Mouse (Mus musculus) embryonic facial prominence, embryonic 11.5 days (tissue): ENCODE measurements around the gene Cdc42bpb. TPM values are rescaled to one million over a fixed set of nuclear protein-coding genes. Genes with fewer than 3 reads are reported as not detected.

Experiments used
- ATAC-seq: fragments of 200-750 bp; cut with Nextera tagmentation; replicated peaks from 2 replicates; pipeline ENCODE4 v1.8.0; 2017; ENCODE audit warnings: low read depth; ENCODE audit not compliant: insufficient number of reproducible peaks, low FRiP score, low TSS enrichment
- DNase-seq: peaks from one replicate; pipeline ENCODE4 v3.0.0-alpha.2; 2015; ENCODE audit warnings: low spot score
- H3K27ac ChIP-seq: fragments of 300-500 bp; sonication (generic); replicated peaks from 2 replicates; pipeline ENCODE4 v1.5.1; 2014; ENCODE audit warnings: mild to moderate bottlenecking, low read depth, low read length, control low read depth
- H3K27me3 ChIP-seq: fragments of 300-500 bp; sonication (generic); 2 replicates; pipeline ENCODE4 v1.6.1; 2014; ENCODE audit warnings: mild to moderate bottlenecking, low read length, moderate library complexity, mixed read lengths; ENCODE audit not compliant: control insufficient read depth, insufficient read depth
- H3K36me3 ChIP-seq: fragments of 300-500 bp; sonication (generic); replicated peaks from 2 replicates; pipeline ENCODE4 v1.6.1; 2014; ENCODE audit warnings: low read depth, mild to moderate bottlenecking, low read length, moderate library complexity, mixed read lengths; ENCODE audit not compliant: control insufficient read depth, insufficient read depth
- H3K4me1 ChIP-seq: fragments of 300-500 bp; sonication (generic); 2 replicates; pipeline ENCODE4 v1.6.1; 2014; ENCODE audit warnings: low read length, mixed read lengths; ENCODE audit not compliant: control insufficient read depth, insufficient read depth
- H3K4me2 ChIP-seq: fragments of 300-500 bp; sonication (generic); 2 replicates; pipeline ENCODE4 v1.6.1; 2014; ENCODE audit warnings: low read depth, mild to moderate bottlenecking, control low read depth, low read length, moderate library complexity
- H3K4me3 ChIP-seq: fragments of 300-500 bp; sonication (generic); 2 replicates; pipeline ENCODE4 v1.5.1; 2014; ENCODE audit warnings: low read depth, low read length, control low read depth
- H3K9ac ChIP-seq: fragments of 300-500 bp; sonication (generic); replicated peaks from 2 replicates; pipeline ENCODE4 v1.6.1; 2014; ENCODE audit warnings: mild to moderate bottlenecking, control low read depth, low read length
- H3K9me3 ChIP-seq: fragments of 300-500 bp; sonication (generic); replicated peaks from 2 replicates; pipeline ENCODE4 v1.6.1; 2016; ENCODE audit warnings: mild to moderate bottlenecking, low read length, inconsistent platforms, mixed read lengths; ENCODE audit not compliant: control insufficient read depth
- WGBS: fragments of 180-500 bp; shearing (Covaris S2); extraction: QIAGEN DNeasy Blood & Tissue Kit; methylation state at CpG from one replicate; pipeline ENCODE4 v1.1.7; 2014; 5-methylcytosine and 5-hydroxymethylcytosine counted together
- polyA plus RNA-seq: library from polyadenylated mRNA; unstranded; fragments of >200 nt; fragmentation: Nextera tagmentation; extraction: Ambion mirVana; gene quantifications from 2 replicates; pipeline ENCODE4 v1.2.1, GENCODE M21; 2014

Cdc42bpb gene
- polyA plus RNA-seq, 1 experiment from 2014 or later = 19.9 TPM

- Histone ChIP-seq H3K9me3 (no peaks in the 10 kb centered on the region), H3K36me3 (peaks cover 54% of the 10 kb centered on the region)
- no peak for ATAC-seq
Observed at GRCm38 (mm10) chr12:111317694-111318093, 59.8 kb downstream of the Cdc42bpb start.

DNA sequence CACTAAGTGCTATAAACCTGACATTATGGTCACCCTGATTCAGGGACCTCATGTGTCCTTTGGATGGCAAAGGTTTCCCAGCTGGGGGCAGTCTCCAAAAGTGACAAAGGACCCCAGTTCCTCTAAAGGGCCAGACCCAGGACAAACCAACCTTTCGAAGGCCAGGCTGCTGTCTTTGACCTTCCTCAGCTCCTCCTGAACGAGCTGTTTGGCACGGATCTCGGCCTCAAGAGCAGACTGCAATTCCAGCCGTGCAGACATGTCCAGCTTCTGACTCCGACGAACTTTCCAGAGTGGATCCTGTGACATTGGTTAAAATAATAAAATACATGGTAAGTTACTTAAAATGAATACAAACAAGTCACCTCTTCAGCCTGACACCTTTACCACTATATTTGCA, 63.2 kb downstream of the Cdc42bpb start:
- H3K36me3 ChIP-seq = peaks cover 37% of the 10 kb centered on the region
- no peaks in the 10 kb centered on the region for H3K4me1 ChIP-seq
- WGBS = 92% methylated on average over 7 of the region's 7 CpGs
- no peak overlapping the region for H3K9ac ChIP-seq
- DNase-seq = no peak
- H3K27ac ChIP-seq = no peak overlapping the region
- ATAC-seq = no peak
- no peak overlapping the region for H3K4me2 ChIP-seq
- no peak overlapping the region for H3K4me3 ChIP-seq
- no peaks in the 10 kb centered on the region for H3K27me3 ChIP-seq
- no peaks in the 10 kb centered on the region for H3K9me3 ChIP-seq

More at GRCm38 (mm10) chr12:111317694-111318093, 59.8 kb downstream of the Cdc42bpb start:
- Histone ChIP-seq H3K27me3 (no peaks in the 10 kb centered on the region), H3K27ac (no peak overlapping the region), H3K9ac (no peak overlapping the region), H3K4me3 (no peak overlapping the region), H3K4me2 (no peak overlapping the region), H3K4me1 (no peaks in the 10 kb centered on the region)
- 93% methylated on average over 9 of the region's 9 CpGs for WGBS
- DNase-seq = no peak

DNA sequence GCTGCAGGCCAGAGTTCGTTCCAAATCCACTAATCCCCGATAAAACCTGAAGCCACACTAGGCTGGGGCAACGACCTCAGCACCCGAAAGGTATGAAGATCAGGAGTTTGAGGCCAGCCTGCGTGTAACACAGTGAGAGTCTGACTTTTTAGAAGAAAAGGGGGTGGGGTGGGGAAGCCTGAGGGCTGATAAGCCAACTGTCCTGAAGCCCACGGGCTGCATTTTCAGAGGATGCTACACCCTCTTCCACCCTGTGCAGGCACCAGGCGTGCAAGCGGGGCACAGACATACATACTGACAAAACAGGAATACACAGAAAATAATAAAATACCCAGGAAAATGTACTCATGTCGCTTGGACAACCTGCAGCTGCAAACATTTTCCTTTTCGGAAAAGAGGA, 65.7 kb downstream of the Cdc42bpb start:
- ATAC-seq (no peak), DNase-seq (no peak)
- Histone ChIP-seq H3K4me3 (no peak overlapping the region), H3K4me2 (no peak overlapping the region), H3K27ac (no peak overlapping the region), H3K9ac (no peak overlapping the region), H3K36me3 (peaks cover 23% of the 10 kb centered on the region), H3K27me3 (no peaks in the 10 kb centered on the region), H3K9me3 (no peaks in the 10 kb centered on the region), H3K4me1 (no peaks in the 10 kb centered on the region)
- 91% methylated on average over 10 of the region's 10 CpGs for WGBS

DNA sequence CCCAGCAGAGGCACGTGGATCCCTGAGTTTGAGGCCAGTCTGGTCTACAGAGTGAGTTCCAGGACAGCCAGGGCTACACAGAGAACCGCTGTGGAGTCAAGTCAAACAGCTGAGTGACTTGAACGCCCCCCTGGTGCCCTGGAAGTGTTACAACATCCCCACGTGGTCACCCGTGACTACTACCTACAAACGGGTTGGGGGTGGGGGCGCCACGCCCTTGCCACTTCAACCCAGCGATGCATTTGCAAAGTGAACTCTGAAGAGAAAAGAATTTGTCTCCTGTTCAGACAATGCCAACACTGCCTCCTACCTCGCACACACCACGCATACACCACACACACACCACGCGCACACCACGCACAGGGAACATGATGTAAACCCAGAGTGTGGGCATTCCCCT, 67.6 kb downstream of the Cdc42bpb start:
- Histone ChIP-seq H3K27me3 (no peaks in the 10 kb centered on the region), H3K36me3 (peaks cover 15% of the 10 kb centered on the region), H3K9ac (no peak overlapping the region), H3K4me1 (no peaks in the 10 kb centered on the region), H3K9me3 (no peaks in the 10 kb centered on the region), H3K4me2 (no peak overlapping the region), H3K27ac (no peak overlapping the region), H3K4me3 (no peak overlapping the region)
- ATAC-seq = no peak
- WGBS = 84% methylated on average over 14 of the region's 14 CpGs
- no peak for DNase-seq

GRCm38 (mm10) chr12:111309256-111309655, 68.3 kb downstream of the Cdc42bpb start:
- no peaks in the 10 kb centered on the region for H3K27me3 ChIP-seq
- no peak for ATAC-seq
- WGBS = 90% methylated on average over 12 of the region's 12 CpGs
- H3K4me2 ChIP-seq = no peak overlapping the region
- H3K9me3 ChIP-seq = no peaks in the 10 kb centered on the region
- H3K9ac ChIP-seq = no peak overlapping the region
- no peak for DNase-seq
- no peak overlapping the region for H3K27ac ChIP-seq
- no peaks in the 10 kb centered on the region for H3K4me1 ChIP-seq
- peaks cover 15% of the 10 kb centered on the region for H3K36me3 ChIP-seq
- H3K4me3 ChIP-seq = no peak overlapping the region

- Histone ChIP-seq H3K9ac (no peak overlapping the region), H3K27me3 (no peaks in the 10 kb centered on the region), H3K4me1 (no peaks in the 10 kb centered on the region), H3K36me3 (peaks cover 12% of the 10 kb centered on the region), H3K9me3 (no peaks in the 10 kb centered on the region), H3K4me3 (no peak overlapping the region), H3K4me2 (no peak overlapping the region), H3K27ac (no peak overlapping the region)
- DNase-seq (no peak), ATAC-seq (no peak)
- 88% methylated on average over 8 of the region's 8 CpGs for WGBS
Observed at GRCm38 (mm10) chr12:111306821-111307220, 70.7 kb downstream of the Cdc42bpb start.

GRCm38 (mm10) chr12:111303702-111304337, 73.7 kb downstream of the Cdc42bpb start:
- H3K4me3 ChIP-seq = no peak overlapping the region
- no peak overlapping the region for H3K4me2 ChIP-seq
- ATAC-seq (no peak), DNase-seq (no peak)
- H3K27ac ChIP-seq = no peak overlapping the region
- H3K36me3 ChIP-seq = peaks cover 14% of the 10 kb centered on the region
- no peaks in the 10 kb centered on the region for H3K27me3 ChIP-seq
- 94% methylated on average over 8 of the region's 8 CpGs for WGBS
- no peaks in the 10 kb centered on the region for H3K4me1 ChIP-seq
- no peak overlapping the region for H3K9ac ChIP-seq
- H3K9me3 ChIP-seq = no peaks in the 10 kb centered on the region

DNA sequence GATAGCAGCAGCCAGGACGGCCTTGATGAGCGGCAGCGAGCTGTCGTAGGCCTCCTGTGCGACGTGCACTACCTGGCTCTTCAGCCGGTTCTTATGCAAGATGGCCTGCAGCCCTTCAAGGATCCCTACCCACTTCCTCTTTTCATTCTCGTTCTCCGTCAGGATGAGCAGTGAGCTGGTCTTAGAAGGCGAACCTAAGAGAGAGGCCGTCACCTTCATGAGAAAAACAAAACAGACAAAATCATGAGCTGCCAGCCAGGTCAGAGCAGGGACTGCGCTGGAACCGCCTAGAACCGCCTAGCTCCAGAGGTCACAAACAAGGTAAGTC, 75.5 kb downstream of the Cdc42bpb start:
- H3K27me3 ChIP-seq = no peaks in the 10 kb centered on the region

More for the DNA sequence above, 75.5 kb downstream of the Cdc42bpb start:
- 96% methylated on average over 14 of the region's 14 CpGs for WGBS
- no peak overlapping the region for H3K9ac ChIP-seq
- peaks cover 14% of the 10 kb centered on the region for H3K36me3 ChIP-seq
- H3K4me3 ChIP-seq = no peak overlapping the region
- no peak overlapping the region for H3K4me2 ChIP-seq
- no peak overlapping the region for H3K27ac ChIP-seq
- no peaks in the 10 kb centered on the region for H3K9me3 ChIP-seq
- ATAC-seq (no peak), DNase-seq (no peak)
- H3K4me1 ChIP-seq = no peaks in the 10 kb centered on the region
